Comparison of ENCODE assay signal across 34 mouse cellular contexts in the genomic region with DNA sequence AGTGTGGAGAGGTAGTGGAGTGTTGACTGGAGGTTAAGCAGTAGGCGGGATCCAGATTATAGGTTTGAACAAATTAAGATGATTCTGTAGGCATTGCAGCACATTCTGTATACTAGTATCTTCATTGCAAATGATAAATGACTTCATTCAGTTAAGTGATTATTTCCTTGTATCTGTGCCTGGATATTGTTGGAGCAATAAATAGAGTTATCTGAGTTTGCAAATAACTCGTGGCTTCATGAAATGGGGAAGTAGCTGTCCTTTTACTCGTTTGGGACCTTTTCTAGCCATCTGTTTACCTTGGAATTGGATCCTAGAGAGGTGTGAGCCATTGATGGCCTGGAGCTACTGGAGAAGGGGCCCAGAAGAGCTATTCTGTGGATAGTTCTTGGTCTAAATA. TPM values are rescaled to one million over a fixed set of nuclear protein-coding genes. Genes with fewer than 3 reads are reported as not detected.
"Had no signal": no experiment of that assay in that cellular context is flagged by ENCODE, and none has a peak within 500 bp of the region (broad histone marks: within the 10 kb centered on the region; RNA-seq: fewer than 3 reads in every experiment).

No protein-coding gene starts in this region.

- H3K36me3 ChIP-seq: intestine, embryonic 15.5 days had no signal

- H3K27ac ChIP-seq: heart, embryonic 10.5 days; heart, embryonic 13.5 days; heart, embryonic 15.5 days; hindbrain, embryonic 10.5 days; hindbrain, embryonic 12.5 days; hindbrain, embryonic 13.5 days; hindbrain, embryonic 14.5 days; hindbrain, embryonic 15.5 days; hindbrain, postnatal 0 days; intestine, embryonic 15.5 days; kidney, embryonic 15.5 days; kidney, postnatal 0 days; layer of hippocampus, adult 2 months; left cerebral cortex, adult 2 months had no signal

- DNase-seq: heart, postnatal 10 days; heart, postnatal 14 days; heart, postnatal 4 days; kidney, adult 11 months; kidney, adult 18-20 months; kidney, adult 2 months; kidney, adult 8-10 months; kidney, adult 9 months; kidney, postnatal 10 days; kidney, postnatal 14 days; kidney, postnatal 25 days; kidney, postnatal 4 days; layer of hippocampus, adult 9-11 months; layer of hippocampus, postnatal 36 days had no signal

- H3K27me3 ChIP-seq: heart, embryonic 12.5 days; heart, embryonic 13.5 days; heart, embryonic 15.5 days; hindbrain, embryonic 12.5 days; hindbrain, embryonic 13.5 days; hindbrain, embryonic 15.5 days; intestine, embryonic 15.5 days; kidney, embryonic 15.5 days had no signal

- H3K9me3 ChIP-seq: heart, embryonic 10.5 days; heart, embryonic 12.5 days; heart, embryonic 13.5 days; heart, embryonic 15.5 days; hindbrain, embryonic 10.5 days; hindbrain, embryonic 12.5 days; hindbrain, embryonic 13.5 days; hindbrain, embryonic 15.5 days; intestine, embryonic 15.5 days; kidney, embryonic 15.5 days had no signal

- H3K4me3 ChIP-seq: heart, embryonic 10.5 days; heart, embryonic 12.5 days; heart, embryonic 13.5 days; heart, embryonic 15.5 days; hindbrain, embryonic 10.5 days; hindbrain, embryonic 12.5 days; hindbrain, embryonic 13.5 days; hindbrain, embryonic 15.5 days; intestine, embryonic 15.5 days; kidney, embryonic 15.5 days; layer of hippocampus, adult 2 months; left cerebral cortex, adult 2 months had no signal

- H3K9ac ChIP-seq: heart, embryonic 12.5 days; heart, embryonic 13.5 days; heart, embryonic 15.5 days; hindbrain, embryonic 12.5 days; hindbrain, embryonic 13.5 days; hindbrain, embryonic 14.5 days; hindbrain, embryonic 15.5 days; intestine, embryonic 15.5 days; kidney, embryonic 15.5 days had no signal

RNA-seq across cellular contexts. Expression of a gene that starts 5.1 kb away (rescaled TPM):
- total RNA-seq: heart, postnatal 10 days; heart, postnatal 14 days; heart, postnatal 25 days; hematopoietic stem cell, adult 5-6 weeks had no signal
- polyA plus RNA-seq: heart, embryonic 11.5 days; heart, embryonic 16.5 days; heart, postnatal 0 days had no signal
